ENCODE assay signal across 25 mouse cellular contexts in the genomic region with DNA sequence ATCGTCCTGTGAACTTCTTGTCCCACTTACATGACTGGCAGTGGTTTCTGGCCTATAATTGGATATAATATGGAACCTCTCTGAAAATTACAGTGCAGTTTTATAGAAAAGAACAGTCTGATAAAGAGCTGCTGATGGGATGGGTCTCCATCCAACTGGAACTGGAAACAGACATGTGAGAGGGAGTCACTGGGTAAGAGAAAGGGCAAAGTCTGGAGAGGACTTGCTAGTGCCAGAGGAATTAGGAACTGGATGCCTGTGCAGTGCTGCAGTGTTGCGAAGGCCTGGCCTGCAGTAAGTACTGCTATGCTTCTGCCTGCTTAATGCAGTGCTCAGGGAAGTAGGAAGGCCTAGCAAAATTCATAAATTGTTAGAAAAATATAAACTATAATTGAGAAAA. TPM values are rescaled to one million over a fixed set of nuclear protein-coding genes. Genes with fewer than 3 reads are reported as not detected.
DNase-seq lines count a peak whose midpoint lies in the region; ATAC-seq and TF ChIP-seq lines count a peak whose summit lies in the region.
"Had no signal": no experiment of that assay in that cellular context is flagged by ENCODE, and none has a peak within 500 bp of the region (broad histone marks: within the 10 kb centered on the region; RNA-seq: fewer than 3 reads in every experiment).

No protein-coding gene starts in this region.

- WGBS in kidney, embryonic 15.5 days: 79% methylated on average over 2 of the region's 2 CpGs
- WGBS in heart, embryonic 12.5 days: 82% methylated on average over 2 of the region's 2 CpGs

- TF ChIP-seq CTCF in testis, adult 2 months (IDR thresholded peaks at IDR 0.05; ENCODE audit: control insufficient read depth, insufficient read depth, insufficient replicate concordance, low read depth, low read length): no peak

- no peaks in the 10 kb centered on the region for H3K27me3 ChIP-seq in kidney, embryonic 15.5 days
- H3K27me3 ChIP-seq in testis, adult 2 months (ENCODE audit: control insufficient read depth, insufficient read depth, low read length): no peaks in the 10 kb centered on the region
- H3K27me3 ChIP-seq in heart, embryonic 12.5 days (replicated peaks): no peaks in the 10 kb centered on the region
- H3K27me3 ChIP-seq: embryonic facial prominence, embryonic 13.5 days; forebrain, embryonic 12.5 days; heart, embryonic 15.5 days; hindbrain, embryonic 13.5 days had no signal

- intact Hi-C loops in gastrocnemius, postnatal 14 days (cut with DNase I; ENCODE audit: low total_unique reads): no loop called here

- H3K27ac ChIP-seq in kidney, embryonic 15.5 days: no peak overlapping the region
- H3K27ac ChIP-seq in testis, adult 2 months (ENCODE audit: control insufficient read depth, insufficient read depth, low read depth, low read length): no peak overlapping the region
- H3K27ac ChIP-seq in heart, embryonic 12.5 days (ENCODE audit: poor library complexity, severe bottlenecking): no peak overlapping the region
- H3K27ac ChIP-seq: embryonic facial prominence, embryonic 13.5 days; forebrain, embryonic 12.5 days; gastrocnemius, adult 2 months; heart, embryonic 15.5 days; hindbrain, embryonic 13.5 days had no signal

- no peak overlapping the region for H3K4me3 ChIP-seq in kidney, embryonic 15.5 days (replicated peaks)
- H3K4me3 ChIP-seq in testis, adult 2 months (ENCODE audit: control insufficient read depth, low read depth, low read length): peak overlapping the region; percentile 90
- H3K4me3 ChIP-seq in heart, embryonic 12.5 days: no peak overlapping the region
- H3K4me3 ChIP-seq: embryonic facial prominence, embryonic 13.5 days; forebrain, embryonic 12.5 days; gastrocnemius, adult 2 months; heart, embryonic 15.5 days; hindbrain, embryonic 13.5 days had no signal

- no peaks in the 10 kb centered on the region for H3K36me3 ChIP-seq in kidney, embryonic 15.5 days
- no peaks in the 10 kb centered on the region for H3K36me3 ChIP-seq in testis, adult 2 months (ENCODE audit: control insufficient read depth, insufficient read depth, low read length)
- H3K36me3 ChIP-seq in heart, embryonic 12.5 days: no peaks in the 10 kb centered on the region
- H3K36me3 ChIP-seq: embryonic facial prominence, embryonic 13.5 days; forebrain, embryonic 12.5 days; G1E; heart, embryonic 15.5 days; hindbrain, embryonic 13.5 days had no signal

- ATAC-seq in kidney, embryonic 15.5 days (replicated peaks; ENCODE audit: low FRiP score): no peak
- ATAC-seq in heart, embryonic 12.5 days (ENCODE audit: insufficient number of reproducible peaks, low FRiP score): no peak
- ATAC-seq: CD4-positive, CD25-positive, alpha-beta regulatory T cell, adult 4 months; forebrain, postnatal 0 days had no signal

- H3K4me1 ChIP-seq in kidney, embryonic 15.5 days: no peaks in the 10 kb centered on the region
- H3K4me1 ChIP-seq in testis, adult 2 months (ENCODE audit: control insufficient read depth, insufficient read depth, low read length): no peaks in the 10 kb centered on the region
- H3K4me1 ChIP-seq in heart, embryonic 12.5 days (replicated peaks): no peaks in the 10 kb centered on the region
- H3K4me1 ChIP-seq: embryonic facial prominence, embryonic 13.5 days; forebrain, embryonic 12.5 days; heart, embryonic 15.5 days; hindbrain, embryonic 13.5 days had no signal

- no peaks in the 10 kb centered on the region for H3K9me3 ChIP-seq in kidney, embryonic 15.5 days (replicated peaks)
- no peaks in the 10 kb centered on the region for H3K9me3 ChIP-seq in heart, embryonic 12.5 days (replicated peaks)
- H3K9me3 ChIP-seq: embryonic facial prominence, embryonic 13.5 days; forebrain, embryonic 12.5 days; G1E; heart, embryonic 15.5 days; hindbrain, embryonic 13.5 days had no signal

- H3K4me2 ChIP-seq in kidney, embryonic 15.5 days: no peak overlapping the region
- H3K4me2 ChIP-seq in heart, embryonic 12.5 days: no peak overlapping the region
- H3K4me2 ChIP-seq: embryonic facial prominence, embryonic 13.5 days; forebrain, embryonic 12.5 days; heart, embryonic 15.5 days; hindbrain, embryonic 13.5 days had no signal

- peak; percentile 35 for DNase-seq in kidney, adult 11 months
- no peak for DNase-seq in testis, postnatal 10 days (ENCODE audit: low spot score)
- peak; percentile 35 for DNase-seq in kidney, postnatal 14 days
- DNase-seq in right cerebral cortex, postnatal 4 days: no peak
- DNase-seq in gastrocnemius, postnatal 14 days: no peak
- DNase-seq: adrenal gland, postnatal 14 days; B cell, adult 2 months; cerebellum, adult 11-12 months; cerebellum, adult 9-10 months; cerebellum, postnatal 25 days; forebrain, postnatal 0 days; gastrocnemius, adult 2 months; gastrocnemius, postnatal 36 days; heart, adult 11 months; heart, postnatal 14 days had no signal

- H3K9ac ChIP-seq in kidney, embryonic 15.5 days: no peak overlapping the region
- H3K9ac ChIP-seq in heart, embryonic 12.5 days: no peak overlapping the region
- H3K9ac ChIP-seq: embryonic facial prominence, embryonic 13.5 days; forebrain, embryonic 12.5 days; forebrain, postnatal 0 days; heart, embryonic 15.5 days; hindbrain, embryonic 13.5 days had no signal

- TF ChIP-seq POLR2A in testis, adult 2 months (IDR thresholded peaks at IDR 0.05; ENCODE audit: control insufficient read depth, low read depth, low read length): no peak

RNA-seq across cellular contexts. Expression of gene Fam71d, which starts 1.9 kb away (rescaled TPM):
- polyA plus RNA-seq in kidney, embryonic 15.5 days (2015; fragmentation: Nextera tagmentation; extraction: Ambion mirVana): not detected in 2 replicates
- polyA plus RNA-seq in testis, adult 2 months (2012; rRNA removed): 370 and 460 TPM in 2 replicates
- under 1 TPM in 1 of 2 experiments, not detected in 1; 0.25 TPM for total RNA-seq in gastrocnemius, postnatal 14 days (2021)
- not detected in 2 replicates for polyA plus RNA-seq in heart, embryonic 12.5 days (2016; fragmentation: Nextera tagmentation; extraction: Ambion mirVana)
- total RNA-seq: forebrain, postnatal 0 days; hematopoietic stem cell, adult 5-6 weeks had no signal
- polyA plus RNA-seq: embryonic facial prominence, embryonic 13.5 days; forebrain, postnatal 0 days; G1E had no signal

RNA-seq across cellular contexts. Expression of gene Mpp5, which starts 55.4 kb away (rescaled TPM):
- 22.2 and 26.4 TPM in 2 replicates for polyA plus RNA-seq in kidney, embryonic 15.5 days (2015; fragmentation: Nextera tagmentation; extraction: Ambion mirVana)
- polyA plus RNA-seq in testis, adult 2 months (2012; rRNA removed): 5.7 and 7.5 TPM in 2 replicates
- 10 to 100 TPM; 12.7 to 18.4 TPM for total RNA-seq in gastrocnemius, postnatal 14 days (2021)
- polyA plus RNA-seq in heart, embryonic 12.5 days (2016; fragmentation: Nextera tagmentation; extraction: Ambion mirVana): 21.5 and 22.5 TPM in 2 replicates

Comparison
In these comparisons a context has a peak if more than half of its experiments do, and no peak if none do; other contexts are left out.
1. DNase-seq: peak in kidney, adult 11 months (single experiment) and kidney, postnatal 14 days (single experiment); none in testis, postnatal 10 days (single experiment), right cerebral cortex, postnatal 4 days (single experiment) and gastrocnemius, postnatal 14 days (single experiment).
2. RNA of gene Fam71d, which starts 1.9 kb away (polyA plus RNA-seq): 370 to 460 TPM in testis, adult 2 months; not detected in kidney, embryonic 15.5 days and not detected in heart, embryonic 12.5 days; every median in the first group is over 100 times any median in the second.